Mouse (Mus musculus): ENCODE data around the gene Fbxo47. TPM values are rescaled to one million over a fixed set of nuclear protein-coding genes. Genes with fewer than 3 reads are reported as not detected.

Fbxo47 gene
- total and polyA plus RNA-seq, 3 experiments = 0.73 to 1.2 TPM; not detected in 1

- TF ChIP-seq ZNF384 (IDR thresholded peaks at IDR 0.05; ENCODE audit: low read depth, low read length) (no peak), RCOR1 (IDR thresholded peaks at IDR 0.05; ENCODE audit: low read depth, low read length) (no peak), MYB (IDR thresholded peaks at IDR 0.05; ENCODE audit: low read depth, low read length) (no peak), POLR2A (IDR thresholded peaks at IDR 0.05; ENCODE audit: control insufficient read depth in 1 of 2, insufficient read depth in 1 of 2, low read depth in 1 of 2, low read length in 2 of 2, poor library complexity in 1 of 2) (no peak), ZMIZ1 (IDR thresholded peaks at IDR 0.05; ENCODE audit: low read depth, low read length) (no peak), MAFK (IDR thresholded peaks at IDR 0.05; ENCODE audit: borderline replicate concordance, low read depth, low read length) (no peak), MAX (IDR thresholded peaks at IDR 0.05; ENCODE audit: low read length) (peak; percentile 30; the same call in 1 of the 2 replicates), USF1 (IDR thresholded peaks at IDR 0.05; ENCODE audit: low read depth, low read length) (no peak), MXI1 (IDR thresholded peaks at IDR 0.05; ENCODE audit: low read depth, low read length) (peak; percentile 57; the same call in 1 of the 2 replicates), CHD1 (IDR thresholded peaks at IDR 0.05; ENCODE audit: low read depth, low read length) (no peak), HCFC1 (IDR thresholded peaks at IDR 0.05; ENCODE audit: low read depth, low read length) (0 out of 2 replicates have a peak, but pooled peaks have one; percentile 27), EP300 (IDR thresholded peaks at IDR 0.05; ENCODE audit: low read depth in 1 of 2, low read length in 2 of 2) (peak; percentile 19 to 57; a peak in 2 of 4 replicates), POLR2AphosphoS2 (IDR thresholded peaks at IDR 0.05; ENCODE audit: low read length) (no peak), UBTF (IDR thresholded peaks at IDR 0.05; ENCODE audit: borderline replicate concordance, insufficient read depth, low read depth, low read length) (no peak), ELF1 (IDR thresholded peaks at IDR 0.05; ENCODE audit: low read depth, low read length) (0 out of 2 replicates have a peak, but pooled peaks have one; percentile 22), ZKSCAN1 (IDR thresholded peaks at IDR 0.05; ENCODE audit: low read depth, low read length) (no peak), TAL1 (IDR thresholded peaks at IDR 0.05; ENCODE audit: low read length) (no peak), CHD2 (IDR thresholded peaks at IDR 0.05; ENCODE audit: low read length) (no peak), CTCF (IDR thresholded peaks at IDR 0.05 in 2 of 3, conservative IDR thresholded peaks at IDR 0.05 in 1 of 3; ENCODE audit: control insufficient read depth in 1 of 3, insufficient read depth in 1 of 3, low read depth in 2 of 3, low read length in 3 of 3, poor library complexity in 1 of 3, severe bottlenecking in 1 of 3) (no peak), ZC3H11A (IDR thresholded peaks at IDR 0.05; ENCODE audit: low read depth, low read length) (no peak), E2F4 (IDR thresholded peaks at IDR 0.05; ENCODE audit: borderline replicate concordance, low read depth, low read length) (no peak), TCF12 (IDR thresholded peaks at IDR 0.05; ENCODE audit: low read depth, low read length) (no peak), NELFE (IDR thresholded peaks at IDR 0.05; ENCODE audit: low read depth, low read length) (peak; percentile 22; the same call in 1 of the 2 replicates), MYC (IDR thresholded peaks at IDR 0.05; ENCODE audit: low read depth, low read length) (no peak), RAD21 (IDR thresholded peaks at IDR 0.05; ENCODE audit: low read depth, low read length) (no peak), SIN3A (IDR thresholded peaks at IDR 0.05; ENCODE audit: low read length) (no peak), SMC3 (IDR thresholded peaks at IDR 0.05; ENCODE audit: low read depth, low read length) (no peak), POLR2AphosphoS5 (IDR thresholded peaks at IDR 0.05; ENCODE audit: borderline replicate concordance, low read depth, low read length) (no peak), NRF1 (IDR thresholded peaks at IDR 0.05; ENCODE audit: insufficient read depth, low read depth, low read length, poor library complexity, severe bottlenecking) (no peak), USF2 (IDR thresholded peaks at IDR 0.05; ENCODE audit: borderline replicate concordance in 1 of 2, insufficient read depth in 1 of 2, low read depth in 1 of 2, low read length in 2 of 2) (no peak), GATA1 (IDR thresholded peaks at IDR 0.05; ENCODE audit: low read depth, low read length) (no peak), JUND (IDR thresholded peaks at IDR 0.05; ENCODE audit: low read depth, low read length) (no peak), GABPA (IDR thresholded peaks at IDR 0.05; ENCODE audit: low read depth, low read length) (no peak)
- no peaks in the 10 kb centered on the region for H3K27me3 ChIP-seq (ENCODE audit: control insufficient read depth in 1 of 2, insufficient read depth in 2 of 2, low read length in 2 of 2)
- H3K79me2 ChIP-seq (ENCODE audit: control insufficient read depth, insufficient read depth, low read length, poor library complexity) = no peaks in the 10 kb centered on the region
- peak overlapping the region; percentile 35 for H3K27ac ChIP-seq (ENCODE audit: control insufficient read depth, low read depth, low read length)
- peaks cover 0 to 10% of the 10 kb centered on the region in 2 experiments; a peak in 2 of 4 replicates for H3K36me3 ChIP-seq (ENCODE audit: control insufficient read depth in 1 of 2, insufficient read depth in 2 of 2, low read length in 2 of 2)
- peaks cover 3 to 19% of the 10 kb centered on the region in 2 experiments for H3K4me1 ChIP-seq (ENCODE audit: control insufficient read depth in 1 of 2, insufficient read depth in 2 of 2, low read length in 2 of 2)
- H3K9me3 ChIP-seq (replicated peaks; ENCODE audit: insufficient read depth, low read length) = no peaks in the 10 kb centered on the region
- H3K4me3 ChIP-seq (ENCODE audit: control insufficient read depth in 1 of 2, insufficient read depth in 1 of 2, low read depth in 2 of 2, low read length in 2 of 2) = peak overlapping the region; percentile 11 to 12; a peak in 2 of 4 replicates
- H3K9ac ChIP-seq (ENCODE audit: control insufficient read depth, low read depth, low read length, poor library complexity, severe bottlenecking) = peak overlapping the region; percentile 32
- DNase-seq (ENCODE audit: low read depth, low spot score) = peak; percentile 54
These were observed 29.2 kb upstream of the Fbxo47 start for GRCm38 (mm10) chr11:97913111-97913510.

Measured in MEL (cell line).